Mouse (Mus musculus) 3T3-L1 (cell line): ENCODE measurements around the gene Coa3.

Source experiments
- DNase-seq: peaks from one replicate; pipeline ENCODE4 v3.0.0-alpha.2; 2015; ENCODE audit warnings: low read depth, low spot score

Coa3 gene

GRCm38 (mm10) chr11:101252941-101253340 lies 26.0 kb downstream of the Coa3 start:
- peak; percentile 66 for DNase-seq

- no peak for DNase-seq
Measured at GRCm38 (mm10) chr11:101251031-101251430, 27.9 kb downstream of the Coa3 start.

- peak; percentile 71 for DNase-seq
Measured at GRCm38 (mm10) chr11:101248258-101248994, 30.5 kb downstream of the Coa3 start.

DNA sequence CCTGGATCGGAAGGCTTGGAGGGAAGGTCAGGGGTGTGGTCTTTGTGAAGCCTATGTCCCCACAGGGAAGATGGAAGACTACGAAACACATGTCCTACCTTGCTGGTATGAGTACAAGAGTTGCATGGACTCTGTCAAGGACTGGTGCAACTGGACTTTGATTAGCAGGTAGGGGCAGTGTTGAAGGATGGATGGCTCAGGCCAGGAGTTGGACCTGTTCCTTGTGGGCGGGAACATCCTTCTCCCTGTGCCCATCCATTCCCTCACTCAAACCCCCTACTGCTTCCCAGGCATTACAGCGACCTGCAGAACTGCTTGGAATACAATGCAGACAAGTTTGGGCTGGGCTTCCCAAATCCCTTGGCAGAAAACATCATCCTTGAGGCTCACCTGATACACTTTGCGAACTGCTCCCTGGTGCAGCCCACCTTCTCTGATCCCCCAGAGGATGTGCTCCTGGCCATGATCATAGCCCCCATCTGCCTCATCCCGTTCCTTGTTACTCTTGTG lies 31.3 kb downstream of the Coa3 start:
- DNase-seq: no peak

DNA sequence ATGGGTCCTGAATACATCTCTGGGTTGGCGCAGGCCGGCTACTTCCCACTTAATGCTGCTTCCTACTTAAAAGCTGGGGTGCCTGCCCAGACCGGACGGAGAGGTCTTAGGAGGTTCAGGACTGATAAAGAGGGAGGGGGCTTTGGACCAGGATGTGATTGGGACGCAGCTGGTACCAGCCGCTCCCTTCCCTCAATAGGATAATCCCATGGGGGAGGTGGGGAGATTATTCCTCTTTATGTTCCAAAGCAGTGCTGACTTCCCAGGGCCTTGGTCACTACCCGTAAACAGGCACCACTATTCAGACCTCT lies 32.3 kb downstream of the Coa3 start:
- DNase-seq: no peak

- no peak for DNase-seq
Measured at GRCm38 (mm10) chr11:101245855-101246701, 32.8 kb downstream of the Coa3 start, which contains the start of gene Ramp2. Gene Ramp2 (plus strand): TSS chr11:101246028.

DNA sequence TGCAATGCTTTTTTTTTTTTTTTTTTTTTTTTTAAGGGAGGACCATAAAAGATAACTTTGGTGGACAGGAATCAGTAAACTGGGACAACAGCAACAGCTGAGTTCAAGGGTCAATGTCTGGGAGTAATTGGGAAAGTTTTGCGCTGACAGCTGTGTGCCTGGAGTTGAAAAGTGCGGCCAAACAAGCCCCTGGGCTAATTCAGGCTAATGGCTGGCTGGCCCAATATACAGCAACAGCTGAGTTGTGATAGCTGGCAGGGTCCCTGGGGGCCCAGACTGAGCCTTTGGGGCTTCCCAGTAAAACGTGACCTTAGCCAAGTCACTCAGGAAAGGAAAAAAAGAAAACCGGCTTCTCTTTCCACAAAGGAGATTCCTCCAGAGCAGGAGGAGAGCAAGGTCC lies 33.8 kb downstream of the Coa3 start:
- no peak for DNase-seq

DNA sequence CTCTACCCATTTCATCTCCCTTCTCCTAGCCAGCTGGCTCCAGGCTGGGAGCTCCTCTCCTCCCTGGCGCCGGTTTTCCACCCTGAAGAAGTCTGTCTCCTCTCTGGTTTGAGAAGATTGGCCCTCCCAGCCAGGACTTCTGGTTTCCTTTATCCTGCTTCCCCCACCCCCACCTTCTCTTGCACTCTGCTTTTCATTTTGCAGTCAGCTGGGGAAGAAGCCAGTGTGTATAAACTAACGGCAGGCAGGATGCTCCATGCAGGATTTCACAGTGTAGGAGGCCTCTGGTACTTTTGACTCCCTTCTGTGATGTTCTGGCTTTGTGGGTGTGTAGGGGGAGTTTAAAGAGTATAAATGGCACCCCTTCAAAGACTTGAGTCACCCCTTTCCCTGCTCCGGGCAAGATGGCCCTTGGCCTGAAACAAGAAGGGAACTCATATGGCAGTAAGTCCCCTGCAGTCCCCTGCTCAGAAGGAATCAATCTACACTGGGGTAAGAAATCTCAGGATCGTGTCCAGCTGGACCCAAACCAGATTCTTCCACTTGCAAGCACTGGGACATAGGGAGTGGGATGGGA lies 40.8 kb downstream of the Coa3 start:
- no peak for DNase-seq

DNA sequence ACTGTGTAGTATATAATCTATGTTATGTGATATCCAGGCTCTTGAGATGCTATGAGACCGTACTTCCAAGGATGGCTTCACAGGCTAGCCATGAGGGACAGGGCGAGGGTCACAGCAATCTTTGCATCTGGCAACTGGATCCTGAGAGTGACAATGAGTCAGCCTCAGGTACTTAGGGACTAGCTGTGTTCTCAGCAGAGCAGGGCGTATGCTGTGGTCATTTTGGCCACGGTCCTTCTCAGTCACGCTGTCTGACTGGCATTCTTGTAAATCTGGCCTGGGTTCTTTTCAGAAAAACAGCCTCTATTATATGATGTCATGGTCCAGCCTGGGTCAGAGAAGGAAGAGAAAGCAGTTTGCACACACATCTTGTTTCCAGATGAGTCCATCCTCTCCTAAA lies 42.1 kb downstream of the Coa3 start:
- no peak for DNase-seq

DNA sequence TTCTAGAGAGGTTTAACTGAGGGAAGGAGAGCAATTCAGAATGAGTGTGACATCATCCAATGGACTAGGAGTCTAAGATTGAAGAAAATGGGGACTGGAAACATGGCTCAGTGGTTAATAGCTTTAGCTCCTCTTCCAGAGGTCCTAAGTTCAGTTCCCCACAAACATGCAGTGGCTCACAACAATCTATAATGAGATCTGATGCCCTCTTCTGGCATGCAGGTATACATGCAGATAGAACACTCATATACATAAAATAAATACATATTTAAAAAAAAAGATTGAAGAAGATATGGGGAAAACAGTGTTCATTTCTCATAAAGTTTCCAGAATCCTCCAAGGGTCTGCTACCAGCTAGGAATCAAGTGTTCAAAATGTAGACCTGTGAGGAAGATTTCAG lies 43.5 kb downstream of the Coa3 start:
- DNase-seq: no peak

DNA sequence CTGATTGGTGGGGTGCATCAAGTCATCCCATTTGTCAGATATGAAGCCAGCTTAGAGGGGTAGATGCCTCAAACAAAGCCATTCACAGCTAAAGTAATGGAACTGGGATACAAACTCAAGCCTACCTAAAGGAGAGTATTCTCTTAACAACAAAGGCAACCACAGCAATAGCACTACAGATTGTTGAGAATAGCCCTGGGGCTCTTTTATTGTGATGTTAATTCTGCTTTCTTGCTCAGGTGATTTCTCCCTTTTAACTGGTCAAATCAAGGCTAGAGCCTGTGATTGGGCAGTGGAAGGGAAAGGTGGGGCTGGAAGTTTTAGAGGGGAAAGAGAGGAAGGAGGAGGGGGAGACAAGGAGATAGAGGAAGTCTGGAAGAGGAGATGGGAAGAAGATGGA lies 44.8 kb downstream of the Coa3 start:
- DNase-seq: no peak

- DNase-seq: no peak
Measured at GRCm38 (mm10) chr11:101233240-101233639, 45.7 kb downstream of the Coa3 start.

GRCm38 (mm10) chr11:101232010-101232839 lies 46.7 kb downstream of the Coa3 start:
- DNase-seq: no peak

DNA sequence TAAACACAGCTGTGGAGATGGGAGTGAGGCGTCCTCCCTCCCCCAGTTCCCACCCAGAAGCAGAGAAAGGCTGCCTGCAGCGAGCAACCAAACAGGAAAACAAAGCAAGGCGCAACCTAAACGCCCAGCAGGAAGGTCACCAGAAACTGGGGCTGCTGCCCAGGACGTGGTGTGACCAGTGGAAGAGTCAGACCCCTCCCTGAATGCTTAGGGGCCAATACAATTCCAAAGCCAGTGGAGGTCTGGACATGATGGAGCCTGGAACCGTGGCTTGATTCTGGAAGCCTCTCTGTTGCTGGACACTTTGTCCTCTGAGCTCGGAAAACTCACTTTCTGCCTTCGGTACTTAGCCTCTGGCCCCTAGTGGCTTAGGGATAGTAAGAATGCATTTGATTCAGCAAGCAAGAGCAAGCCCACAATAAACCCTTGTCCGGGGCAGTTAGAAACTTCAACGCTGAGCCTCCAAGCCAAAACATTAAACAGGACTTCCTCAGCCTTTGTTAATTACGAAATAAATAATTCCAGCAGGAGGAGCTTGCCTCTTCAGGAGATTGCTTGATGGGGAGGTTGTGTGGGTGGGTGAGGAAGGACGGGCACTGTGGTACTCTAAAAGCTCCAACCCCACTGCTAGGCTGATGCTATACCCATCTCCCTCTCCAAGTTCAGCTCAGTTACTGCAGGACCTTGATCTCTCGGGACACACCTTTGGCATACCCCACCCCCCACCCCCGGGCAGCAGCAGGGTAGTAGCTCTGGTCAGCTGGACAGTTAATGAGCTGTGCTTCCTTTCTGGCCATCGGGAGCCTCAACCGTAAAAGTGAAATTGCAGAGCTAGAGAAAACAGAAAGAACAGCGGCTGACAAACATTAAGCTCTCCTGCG lies 47.7 kb downstream of the Coa3 start:
- DNase-seq: no peak

DNA sequence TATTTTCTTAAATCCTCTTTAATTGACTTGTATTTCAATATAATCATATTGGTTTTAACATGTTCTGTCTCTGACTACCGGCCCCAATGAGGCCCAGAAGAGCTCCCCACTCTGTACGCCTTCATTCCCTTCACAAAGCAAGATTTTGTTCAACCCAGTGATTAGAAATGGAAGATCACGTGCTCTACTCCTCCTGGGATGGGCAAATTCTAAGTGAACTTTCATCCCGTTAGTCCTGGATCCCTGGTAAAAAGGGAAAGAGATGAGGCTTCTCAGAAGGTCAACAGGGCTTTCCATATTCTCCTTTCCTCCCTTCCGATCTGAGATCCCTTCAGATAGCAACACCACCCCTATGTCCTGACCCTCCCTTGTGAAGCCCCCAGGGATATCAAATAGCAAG lies 48.4 kb downstream of the Coa3 start:
- no peak for DNase-seq

GRCm38 (mm10) chr11:101230061-101230511 lies 48.8 kb downstream of the Coa3 start:
- DNase-seq: peak; percentile 11

DNA sequence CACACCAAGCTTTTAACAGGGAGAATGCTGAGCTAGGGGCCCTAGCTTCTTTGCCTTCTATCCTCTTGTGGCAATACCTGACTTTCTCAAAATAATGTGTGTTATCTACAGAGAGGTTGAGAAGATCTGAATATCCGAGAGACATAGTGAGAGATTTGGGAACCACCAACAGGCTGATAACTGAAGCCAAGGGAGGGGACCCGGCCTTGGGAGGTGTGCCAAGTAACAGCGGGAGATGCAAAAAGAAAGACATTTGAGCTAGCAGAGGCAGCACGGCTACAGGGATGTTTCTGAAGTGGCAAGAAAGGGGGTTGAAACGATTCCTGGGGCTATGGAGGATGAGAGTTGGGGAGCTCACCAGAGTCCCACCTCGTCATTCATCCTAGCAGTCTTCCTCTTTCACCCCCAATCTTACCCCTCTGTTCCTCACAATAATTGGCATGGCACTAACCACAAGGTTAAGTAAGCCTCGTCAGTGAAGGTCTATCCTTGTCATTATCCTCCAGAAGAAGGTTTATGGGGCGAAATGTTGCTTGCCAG lies 49.5 kb downstream of the Coa3 start:
- no peak for DNase-seq
